Mouse (Mus musculus): ENCODE results near the gene Speer3. TPM values are rescaled to one million over a fixed set of nuclear protein-coding genes. Genes with fewer than 3 reads are reported as not detected.
"Not testable (repeated sequence)": the region's sequence is repeated elsewhere in the genome, so short reads cannot be mapped to it uniquely, and the experiment has no call there.

Gene Speer3
- total RNA-seq (2014; rRNA removed) (not detected in 2 replicates), polyA plus RNA-seq (2012; rRNA removed) (not detected in 2 replicates)

GRCm38 (mm10) chr5:13791319-13791718, at the start of gene Speer3:
Speer3 (plus strand) TSS chr5:13791619.
- Histone ChIP-seq H3K79me2 (ENCODE audit: control insufficient read depth, insufficient read depth, low read length) (no peaks in the 10 kb centered on the region), H3K4me3 (ENCODE audit: insufficient read depth, low read depth, low read length) (no peak within 1 kb of the TSS), H3K4me1 (ENCODE audit: control insufficient read depth, insufficient read depth, low read length) (no peaks in the 10 kb centered on the region), H3K27ac (replicated peaks; ENCODE audit: insufficient read depth, low read depth, low read length) (no peak within 1 kb of the TSS), H3K36me3 (ENCODE audit: control insufficient read depth, insufficient read depth, low read length) (no peaks in the 10 kb centered on the region), H3K27me3 (ENCODE audit: control insufficient read depth, insufficient read depth, low read length) (no peaks in the 10 kb centered on the region), H3K9ac (ENCODE audit: low read depth, low read length) (no peak within 1 kb of the TSS)
- TF ChIP-seq POLR2A (IDR thresholded peaks at IDR 0.05; ENCODE audit: extremely low read depth, insufficient read depth, low read length) = no peak
- no peak for TF ChIP-seq CTCF (IDR thresholded peaks at IDR 0.05; ENCODE audit: low read depth, low read length)
- DNase-seq (ENCODE audit: extremely low read depth, low read depth, low spot score) = no peak
- WGBS = 77% methylated on average over 1 of the region's 1 CpGs

- not testable (repeated sequence) for H3K36me3 ChIP-seq (ENCODE audit: control insufficient read depth, insufficient read depth, low read length); H3K79me2 ChIP-seq (ENCODE audit: control insufficient read depth, insufficient read depth, low read length); H3K4me3 ChIP-seq (ENCODE audit: insufficient read depth, low read depth, low read length); H3K27me3 ChIP-seq (ENCODE audit: control insufficient read depth, insufficient read depth, low read length); H3K9ac ChIP-seq (ENCODE audit: low read depth, low read length); H3K27ac ChIP-seq (replicated peaks; ENCODE audit: insufficient read depth, low read depth, low read length); DNase-seq (ENCODE audit: extremely low read depth, low read depth, low spot score); H3K4me1 ChIP-seq (ENCODE audit: control insufficient read depth, insufficient read depth, low read length)
- WGBS = 39% methylated on average over 2 of the region's 2 CpGs
Observed at GRCm38 (mm10) chr5:13810496-13810895, 19.1 kb downstream of the Speer3 start.

GRCm38 (mm10) chr5:13825108-13825507, 33.7 kb downstream of the Speer3 start:
- Histone ChIP-seq H3K9ac (ENCODE audit: low read depth, low read length) (no peak overlapping the region), H3K4me1 (ENCODE audit: control insufficient read depth, insufficient read depth, low read length) (no peaks in the 10 kb centered on the region), H3K27ac (replicated peaks; ENCODE audit: insufficient read depth, low read depth, low read length) (no peak overlapping the region), H3K36me3 (ENCODE audit: control insufficient read depth, insufficient read depth, low read length) (no peaks in the 10 kb centered on the region), H3K27me3 (ENCODE audit: control insufficient read depth, insufficient read depth, low read length) (no peaks in the 10 kb centered on the region), H3K79me2 (ENCODE audit: control insufficient read depth, insufficient read depth, low read length) (no peaks in the 10 kb centered on the region), H3K4me3 (ENCODE audit: insufficient read depth, low read depth, low read length) (no peak overlapping the region)
- TF ChIP-seq POLR2A (IDR thresholded peaks at IDR 0.05; ENCODE audit: extremely low read depth, insufficient read depth, low read length) (no peak), CTCF (IDR thresholded peaks at IDR 0.05; ENCODE audit: low read depth, low read length) (no peak)
- DNase-seq (ENCODE audit: extremely low read depth, low read depth, low spot score) = no peak

GRCm38 (mm10) chr5:13826708-13827107, 35.3 kb downstream of the Speer3 start:
- no peaks in the 10 kb centered on the region for H3K36me3 ChIP-seq (ENCODE audit: control insufficient read depth, insufficient read depth, low read length)

GRCm38 (mm10) chr5:13844317-13844716, 52.9 kb downstream of the Speer3 start:
- Histone ChIP-seq H3K36me3 (ENCODE audit: control insufficient read depth, insufficient read depth, low read length) (no peaks in the 10 kb centered on the region), H3K4me1 (ENCODE audit: control insufficient read depth, insufficient read depth, low read length) (no peaks in the 10 kb centered on the region), H3K4me3 (ENCODE audit: insufficient read depth, low read depth, low read length) (no peak overlapping the region), H3K9ac (ENCODE audit: low read depth, low read length) (no peak overlapping the region), H3K79me2 (ENCODE audit: control insufficient read depth, insufficient read depth, low read length) (no peaks in the 10 kb centered on the region), H3K27ac (replicated peaks; ENCODE audit: insufficient read depth, low read depth, low read length) (no peak overlapping the region), H3K27me3 (ENCODE audit: control insufficient read depth, insufficient read depth, low read length) (no peaks in the 10 kb centered on the region)
- no peak for DNase-seq (ENCODE audit: extremely low read depth, low read depth, low spot score)
- TF ChIP-seq CTCF (IDR thresholded peaks at IDR 0.05; ENCODE audit: low read depth, low read length) = no peak
- TF ChIP-seq POLR2A (IDR thresholded peaks at IDR 0.05; ENCODE audit: extremely low read depth, insufficient read depth, low read length) = no peak

More at GRCm38 (mm10) chr5:13826708-13827107, 35.3 kb downstream of the Speer3 start:
- Histone ChIP-seq H3K9ac (ENCODE audit: low read depth, low read length) (no peak overlapping the region), H3K79me2 (ENCODE audit: control insufficient read depth, insufficient read depth, low read length) (no peaks in the 10 kb centered on the region), H3K27me3 (ENCODE audit: control insufficient read depth, insufficient read depth, low read length) (no peaks in the 10 kb centered on the region), H3K27ac (replicated peaks; ENCODE audit: insufficient read depth, low read depth, low read length) (no peak overlapping the region), H3K4me1 (ENCODE audit: control insufficient read depth, insufficient read depth, low read length) (no peaks in the 10 kb centered on the region), H3K4me3 (ENCODE audit: insufficient read depth, low read depth, low read length) (no peak overlapping the region)
- no peak for DNase-seq (ENCODE audit: extremely low read depth, low read depth, low spot score)
- no peak for TF ChIP-seq CTCF (IDR thresholded peaks at IDR 0.05; ENCODE audit: low read depth, low read length)
- TF ChIP-seq POLR2A (IDR thresholded peaks at IDR 0.05; ENCODE audit: extremely low read depth, insufficient read depth, low read length) = no peak

Other genes with a start within 250 kb of the Speer3 start
- gene Sema3e, start 233.7 kb downstream of the Speer3 start, total RNA-seq (2014; rRNA removed) = 0.09 TPM in 1 of 2 replicates, not detected in the other
- not detected in 2 replicates for gene Sema3e, start 233.7 kb downstream of the Speer3 start, polyA plus RNA-seq (2012; rRNA removed)

All from liver, adult 2 months (tissue).